Mouse (Mus musculus) fat pad, adult 2 months (tissue): ENCODE measurements around the gene Cx3cr1.
"Not testable (repeated sequence)": the region's sequence is repeated elsewhere in the genome, so short reads cannot be mapped to it uniquely, and the experiment has no call there.

Experiments
- DNase-seq: peaks from one replicate; pipeline ENCODE4 v3.0.0-alpha.2; 2011; ENCODE audit warnings: low read depth, low spot score; ENCODE audit errors: extremely low read depth

The Cx3cr1 gene

GRCm38 (mm10) chr9:120069779-120070178 lies at the start of gene Cx3cr1:
Gene Cx3cr1, minus strand, starts transcription at chr9:120069879.
- no peak for DNase-seq

- no peak for DNase-seq
Measured at GRCm38 (mm10) chr9:120118212-120118611, 48.5 kb upstream of the Cx3cr1 start.

GRCm38 (mm10) chr9:120116184-120116624 lies 46.5 kb upstream of the Cx3cr1 start:
- DNase-seq = no peak

DNA sequence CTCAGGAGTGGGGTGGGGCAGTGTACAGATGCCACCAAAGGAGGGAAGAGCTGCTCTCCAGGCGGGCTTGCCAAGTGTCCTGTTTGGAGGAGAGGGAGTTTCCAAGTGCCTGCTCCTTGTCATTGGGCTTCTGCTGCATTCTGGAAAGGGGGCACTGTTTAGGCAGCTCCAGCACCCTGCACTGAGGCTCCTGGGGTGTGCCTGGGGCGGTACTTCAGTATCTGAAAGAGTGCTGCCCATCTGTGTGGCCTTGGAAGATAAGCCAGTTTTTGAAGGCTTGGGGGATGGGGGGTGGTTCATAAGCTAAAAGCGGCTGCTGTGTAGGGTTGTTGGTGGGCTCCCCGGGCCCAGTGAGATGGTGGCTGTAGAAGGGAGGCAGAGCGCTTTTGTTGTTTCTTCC lies 45.9 kb upstream of the Cx3cr1 start:
- DNase-seq = no peak

DNA sequence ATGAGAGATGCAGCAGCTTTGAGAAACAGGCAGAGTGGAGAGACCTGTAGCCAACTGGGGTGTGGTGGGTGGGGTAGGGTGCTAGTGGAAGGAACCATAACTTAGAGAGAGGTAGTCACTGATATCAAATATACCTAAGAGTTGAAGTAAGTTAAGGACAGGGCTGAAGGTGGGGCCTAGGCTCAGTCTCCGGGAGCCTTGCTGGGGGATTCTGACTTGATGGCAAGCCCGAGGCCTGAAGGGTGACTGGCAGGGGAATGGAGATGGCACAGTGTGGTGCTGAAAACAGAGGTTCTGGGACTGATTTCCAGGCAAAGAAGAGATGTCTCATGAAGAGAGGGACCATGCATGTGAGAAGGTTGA lies 45.1 kb upstream of the Cx3cr1 start:
- no peak for DNase-seq

- no peak for DNase-seq
Measured at GRCm38 (mm10) chr9:120114051-120114788, 44.5 kb upstream of the Cx3cr1 start.

DNA sequence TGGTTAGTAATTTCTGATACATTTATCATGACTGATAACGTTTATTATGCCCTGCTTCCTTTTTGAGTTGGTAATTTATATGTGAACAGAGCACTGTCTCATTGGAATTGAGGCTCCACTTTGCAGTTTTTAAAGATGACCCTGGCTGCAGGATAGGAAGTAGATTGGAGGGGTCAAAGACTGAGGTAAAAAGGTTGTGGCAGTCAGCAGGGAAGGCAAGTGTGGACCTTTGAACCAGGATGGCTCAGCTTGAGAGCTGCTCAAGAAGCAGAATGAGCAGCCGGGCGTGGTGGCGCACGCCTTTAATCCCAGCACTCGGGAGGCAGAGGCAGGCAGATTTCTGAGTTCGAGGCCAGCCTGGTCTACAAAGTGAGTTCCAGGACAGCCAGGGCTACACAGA lies 43.8 kb upstream of the Cx3cr1 start:
- no peak for DNase-seq

- DNase-seq = no peak
Measured at GRCm38 (mm10) chr9:120112472-120112871, 42.8 kb upstream of the Cx3cr1 start.

DNA sequence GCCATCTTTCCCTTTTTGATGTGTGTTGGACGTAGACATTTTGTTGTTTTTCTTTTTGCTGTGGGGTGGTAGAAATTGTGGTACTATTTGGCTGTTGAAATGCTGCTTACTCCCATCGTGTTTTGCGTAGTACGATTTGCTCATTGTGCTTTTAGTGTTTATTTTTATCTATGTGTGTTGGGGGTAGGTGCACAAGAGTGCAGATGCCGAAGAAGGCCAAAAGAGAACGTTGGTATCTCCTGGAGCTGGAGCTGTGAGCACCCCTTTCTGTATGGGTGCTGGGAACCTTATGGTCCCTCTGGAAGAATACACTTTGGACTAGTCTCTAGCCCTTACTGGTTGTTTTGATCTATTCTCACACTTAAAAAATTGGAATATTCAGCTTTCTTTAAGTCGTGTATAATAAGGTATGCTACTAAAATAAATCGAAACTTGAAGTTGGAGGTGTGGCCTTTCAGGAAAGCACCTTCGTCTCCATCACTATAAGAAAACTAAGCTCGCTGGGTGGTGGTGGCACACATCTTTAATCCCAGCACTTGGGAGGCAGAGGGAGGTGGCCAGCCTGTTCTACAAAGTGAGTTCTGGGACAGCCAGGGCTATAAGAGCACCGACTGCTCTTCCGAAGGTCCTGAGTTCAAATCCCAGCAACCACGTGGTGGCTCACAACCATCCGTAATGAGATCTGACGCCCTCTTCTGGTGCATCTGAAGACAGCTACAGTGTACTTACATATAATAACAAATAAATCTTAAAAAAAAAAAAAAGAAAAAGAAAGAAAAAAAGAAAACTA lies 41.7 kb upstream of the Cx3cr1 start:
- no peak for DNase-seq

DNA sequence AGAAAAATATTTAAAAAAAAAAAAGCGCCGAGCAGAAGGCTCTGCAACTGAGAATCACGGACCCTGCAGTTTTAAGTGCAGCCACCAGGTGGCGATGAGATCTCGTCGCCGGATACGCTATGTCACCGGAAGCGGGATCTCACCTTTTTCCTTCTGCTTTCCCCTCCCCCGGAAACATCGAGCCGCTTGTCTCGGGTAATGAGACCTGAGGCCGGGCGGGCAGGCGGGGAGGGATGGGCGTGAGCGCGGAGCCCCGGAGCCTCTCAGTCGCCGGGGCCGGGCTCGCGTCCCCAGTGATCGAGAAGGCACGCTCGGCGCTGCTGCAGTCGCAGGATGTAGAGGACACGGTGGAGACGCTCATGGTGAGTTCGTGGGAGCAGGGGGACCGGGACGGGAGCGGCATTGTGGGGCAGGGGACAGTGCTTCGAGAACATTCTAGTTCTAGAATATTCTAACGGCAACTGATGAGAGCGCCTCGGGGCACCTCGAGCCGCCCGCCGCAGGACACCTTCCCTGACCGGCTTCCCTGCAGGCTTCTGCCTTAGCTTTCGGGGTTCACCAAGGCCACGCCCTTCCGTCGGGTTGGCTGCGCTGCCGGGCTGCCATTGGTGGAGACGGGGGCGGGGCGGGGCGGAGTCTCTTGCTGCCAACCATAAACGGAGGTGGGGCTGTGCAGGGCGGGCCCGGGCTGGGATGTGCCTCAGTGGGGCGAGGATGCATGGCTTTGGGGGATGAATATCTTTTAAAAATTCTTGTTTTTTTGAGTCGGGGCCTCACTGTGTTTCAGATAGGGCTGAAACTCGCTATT lies 40.7 kb upstream of the Cx3cr1 start, which contains the start of gene Slc25a38:
Gene Slc25a38, plus strand, starts transcription at position 164 of the 808 bp plus-strand sequence.
- DNase-seq = no peak

- DNase-seq = not testable (repeated sequence)
Measured at GRCm38 (mm10) chr9:120108953-120109352, 39.3 kb upstream of the Cx3cr1 start.

GRCm38 (mm10) chr9:120101165-120101564 lies 31.5 kb upstream of the Cx3cr1 start:
- DNase-seq = no peak

- no peak for DNase-seq
Measured at GRCm38 (mm10) chr9:120099304-120099703, 29.6 kb upstream of the Cx3cr1 start.

GRCm38 (mm10) chr9:120098682-120099081 lies 29.0 kb upstream of the Cx3cr1 start:
- DNase-seq = no peak

- no peak for DNase-seq
Measured at GRCm38 (mm10) chr9:120095886-120096285, 26.2 kb upstream of the Cx3cr1 start.

- DNase-seq = no peak
Measured at GRCm38 (mm10) chr9:120093701-120094100, 24.0 kb upstream of the Cx3cr1 start.

GRCm38 (mm10) chr9:120091696-120092238 lies 22.1 kb upstream of the Cx3cr1 start, which contains the start of gene Ccr8:
Gene Ccr8, plus strand, starts transcription at chr9:120092114.
- DNase-seq = no peak

GRCm38 (mm10) chr9:120091086-120091485 lies 21.4 kb upstream of the Cx3cr1 start:
- DNase-seq = no peak

DNA sequence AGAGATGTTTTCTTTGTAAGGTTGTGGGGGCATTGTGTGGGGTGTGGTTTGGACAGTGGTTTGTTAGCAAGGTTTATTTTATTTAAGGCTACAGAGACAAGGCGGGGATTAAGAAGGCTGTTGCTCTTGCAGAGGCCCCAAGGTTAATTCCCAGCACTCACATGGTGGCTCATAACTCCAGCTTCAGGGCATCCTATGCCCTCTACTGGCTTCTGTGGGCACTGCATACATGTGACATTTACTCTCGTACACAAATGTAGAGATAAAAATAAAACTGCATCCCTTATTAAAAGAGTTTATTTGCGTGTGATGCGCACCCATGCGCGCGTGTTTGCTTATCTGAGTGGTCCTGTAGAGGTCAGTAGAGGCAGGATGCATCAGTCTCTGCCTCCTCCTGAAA lies 19.4 kb upstream of the Cx3cr1 start:
- no peak for DNase-seq

GRCm38 (mm10) chr9:120084406-120084805 lies 14.7 kb upstream of the Cx3cr1 start:
- DNase-seq = no peak
